Mouse (Mus musculus) heart, adult 2 months (tissue): ENCODE data around the gene Foxn3.

Source experiments
- CTCF ChIP-seq: fragments of 200-600 bp; IDR thresholded peaks from 2 replicates; pipeline ENCODE4 v1.8.1; 2022; ENCODE audit warnings: antibody characterized with exemption, mild to moderate bottlenecking, moderate library complexity
- EP300 ChIP-seq: fragments of 200-500 bp; IDR thresholded peaks from 2 replicates; pipeline ENCODE4 v1.6.1; 2011; ENCODE audit warnings: low read depth, low read length, control low read depth; ENCODE audit not compliant: insufficient read depth
- POLR2A ChIP-seq: fragments of 200-500 bp; IDR thresholded peaks from 2 replicates; pipeline ENCODE4 v1.6.1; 2011; ENCODE audit warnings: mild to moderate bottlenecking, low read depth, low read length, control low read depth; ENCODE audit not compliant: insufficient read depth

GRCm38 (mm10) chr12:99305784-99306535 lies 257.4 kb downstream of the Foxn3 start:
- no peak for TF ChIP-seq CTCF
- TF ChIP-seq POLR2A, result no peak
- no peak for TF ChIP-seq EP300
